Mouse (Mus musculus) cerebellum, adult 2 months (tissue): ENCODE measurements around the gene Tspan18.

Experiments used
- CTCF ChIP-seq: fragments of 200-500 bp; IDR thresholded peaks from 2 replicates; pipeline ENCODE4 v1.5.1; 2011; ENCODE audit warnings: low read depth, mild to moderate bottlenecking, control low read depth, low read length, moderate library complexity, borderline replicate concordance; ENCODE audit not compliant: insufficient read depth
- POLR2A ChIP-seq: fragments of 200-500 bp; IDR thresholded peaks from 2 replicates; pipeline ENCODE4 v1.6.1; 2011; ENCODE audit warnings: low read length, control low read depth, borderline replicate concordance; ENCODE audit not compliant: insufficient read depth

- no peak for TF ChIP-seq CTCF
- TF ChIP-seq POLR2A, result no peak
These were observed 36.6 kb downstream of the Tspan18 start for GRCm38 (mm10) chr2:93297656-93298055.
